Mouse (Mus musculus) CH12.LX (cell line): ENCODE measurements around the gene Jun.

Experiments used
- CTCF ChIP-seq, 2 experiments: IDR thresholded peaks in 1 of 2; conservative IDR thresholded peaks in 1 of 2; 2 replicates each; pipeline ENCODE4 v1.5.1; 2011 to 2012; ENCODE audit warnings: low read depth in 2 of 2, low read length in 2 of 2, improper control_type of control experiment in 1 of 2, inconsistent platforms in 1 of 2, mild to moderate bottlenecking in 1 of 2, moderate library complexity in 1 of 2
- ELF1 ChIP-seq: IDR thresholded peaks from 2 replicates; pipeline ENCODE4 v1.6.1; 2014; ENCODE audit warnings: low read depth, mild to moderate bottlenecking, inconsistent platforms, low read length, improper control_type of control experiment
- EP300 ChIP-seq: IDR thresholded peaks from 2 replicates; pipeline ENCODE4 v1.6.1; 2011; ENCODE audit warnings: low read length, improper control_type of control experiment
- ETS1 ChIP-seq: conservative IDR thresholded peaks from 2 replicates; pipeline ENCODE4 v1.6.1; 2012; ENCODE audit warnings: low read depth, mild to moderate bottlenecking, inconsistent platforms, low read length, improper control_type of control experiment, moderate library complexity
- GABPA ChIP-seq: IDR thresholded peaks from 2 replicates; pipeline ENCODE4 v1.6.1; 2012; ENCODE audit warnings: low read depth, low read length, improper control_type of control experiment, inconsistent platforms; ENCODE audit not compliant: insufficient replicate concordance
- HCFC1 ChIP-seq: IDR thresholded peaks from 2 replicates; pipeline ENCODE4 v1.6.1; 2012; ENCODE audit warnings: low read depth, mild to moderate bottlenecking, inconsistent platforms, low read length, improper control_type of control experiment
- MAZ ChIP-seq: IDR thresholded peaks from 2 replicates; pipeline ENCODE4 v1.6.1; 2012; ENCODE audit warnings: low read depth, mild to moderate bottlenecking, inconsistent platforms, low read length, improper control_type of control experiment, moderate library complexity
- MEF2A ChIP-seq: IDR thresholded peaks from 2 replicates; pipeline ENCODE4 v1.6.1; 2014; ENCODE audit warnings: low read depth, mild to moderate bottlenecking, inconsistent platforms, low read length, improper control_type of control experiment, borderline replicate concordance
- NELFE ChIP-seq: IDR thresholded peaks from 2 replicates; pipeline ENCODE4 v1.6.1; 2011; ENCODE audit warnings: low read depth, low read length, improper control_type of control experiment
- POLR2A ChIP-seq: IDR thresholded peaks from 2 replicates; pipeline ENCODE4 v1.6.1; 2011; ENCODE audit warnings: low read depth, mild to moderate bottlenecking, improper control_type of control experiment, low read length
- SIN3A ChIP-seq: IDR thresholded peaks from 2 replicates; pipeline ENCODE4 v1.6.1; 2012; ENCODE audit warnings: low read length, improper control_type of control experiment, inconsistent platforms
- UBTF ChIP-seq: IDR thresholded peaks from 2 replicates; pipeline ENCODE4 v1.6.1; 2012; ENCODE audit warnings: low read depth, mild to moderate bottlenecking, inconsistent platforms, low read length, improper control_type of control experiment, moderate library complexity
- ZC3H11A ChIP-seq: IDR thresholded peaks from 2 replicates; pipeline ENCODE4 v1.6.1; 2012; ENCODE audit warnings: low read depth, mild to moderate bottlenecking, inconsistent platforms, low read length, improper control_type of control experiment

DNA sequence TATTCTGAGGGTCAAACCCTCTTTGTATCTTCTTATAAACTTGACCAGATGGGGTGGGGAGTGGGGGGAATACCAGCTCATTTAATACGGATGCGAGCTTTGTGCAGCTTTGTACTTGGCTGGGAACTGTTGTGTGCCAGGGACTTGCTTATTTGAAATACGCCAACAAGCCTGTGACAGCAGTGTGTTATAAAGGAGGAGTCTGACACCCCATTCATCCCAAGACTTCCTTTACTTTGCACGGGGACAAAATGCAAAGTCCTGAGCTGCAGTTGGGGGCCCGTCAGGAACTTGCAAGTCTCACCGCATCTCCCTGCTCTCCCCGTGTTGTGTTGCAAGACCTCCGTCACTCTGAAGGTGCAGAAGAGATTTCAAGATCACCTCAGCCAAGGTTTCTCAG lies 26.6 kb upstream of the Jun start:
- TF ChIP-seq EP300 (no peak), NELFE (no peak), CTCF (conservative IDR thresholded peaks at IDR 0.05 in 1 of 2, IDR thresholded peaks at IDR 0.05 in 1 of 2; ENCODE audit: low read depth in 2 of 2, low read length in 2 of 2) (no peak), ELF1 (no peak), POLR2A (no peak), MEF2A (no peak), SIN3A (no peak), GABPA (no peak), ETS1 (no peak), UBTF (no peak), HCFC1 (no peak), ZC3H11A (no peak), MAZ (no peak)
